In the genomic region with DNA sequence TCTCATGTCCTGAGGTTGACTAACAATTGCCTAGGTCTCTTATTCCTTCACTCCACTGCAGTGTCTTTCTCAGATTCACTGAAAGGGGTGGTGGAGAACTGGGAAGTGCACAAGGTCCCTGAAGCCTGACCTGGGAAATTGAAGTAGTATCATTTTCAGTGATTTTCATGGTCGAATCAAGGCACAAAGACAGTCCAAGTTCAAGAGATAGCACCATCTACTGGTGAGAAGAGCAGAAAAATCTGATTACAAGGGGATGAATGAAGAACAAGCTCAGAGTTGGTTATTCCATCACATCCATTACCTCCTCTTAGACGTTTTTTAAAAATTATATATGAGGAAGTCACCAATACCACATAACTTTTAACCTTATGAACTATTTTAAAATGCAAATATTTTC, we compare ENCODE assay signal across 10 mouse cellular contexts.
DNase-seq lines count a peak whose midpoint lies in the region; ATAC-seq and TF ChIP-seq lines count a peak whose summit lies in the region.
"Had no signal": no experiment of that assay in that cellular context is flagged by ENCODE, and none has a peak within 500 bp of the region (broad histone marks: within the 10 kb centered on the region; RNA-seq: fewer than 3 reads in every experiment).

No protein-coding gene starts in this region.

- H3K9ac ChIP-seq in heart, postnatal 0 days (replicated peaks; ENCODE audit: low read depth, low read length), result no peak overlapping the region
- H3K9ac ChIP-seq in heart, embryonic 12.5 days, result no peak overlapping the region
- no peak overlapping the region for H3K9ac ChIP-seq in midbrain, embryonic 11.5 days (ENCODE audit: low read length)
- H3K9ac ChIP-seq in midbrain, embryonic 13.5 days (replicated peaks), result no peak overlapping the region
- H3K9ac ChIP-seq: forebrain, embryonic 13.5 days had no signal

- no peak for TF ChIP-seq EP300 in heart, postnatal 0 days (IDR thresholded peaks at IDR 0.05; ENCODE audit: low read depth)

- no peak overlapping the region for H3K27ac ChIP-seq in heart, postnatal 0 days (ENCODE audit: low read depth)
- no peak overlapping the region for H3K27ac ChIP-seq in heart, embryonic 12.5 days (ENCODE audit: poor library complexity, severe bottlenecking)
- H3K27ac ChIP-seq in midbrain, embryonic 11.5 days (ENCODE audit: low read depth, low read length), result no peak overlapping the region
- H3K27ac ChIP-seq in midbrain, embryonic 13.5 days, result no peak overlapping the region
- H3K27ac ChIP-seq: forebrain, embryonic 13.5 days had no signal

- no peak overlapping the region for H3K4me2 ChIP-seq in heart, postnatal 0 days (ENCODE audit: low read depth, low read length)
- H3K4me2 ChIP-seq in heart, embryonic 12.5 days, result no peak overlapping the region
- no peak overlapping the region for H3K4me2 ChIP-seq in midbrain, embryonic 11.5 days
- H3K4me2 ChIP-seq in midbrain, embryonic 13.5 days (replicated peaks), result no peak overlapping the region
- H3K4me2 ChIP-seq: forebrain, embryonic 13.5 days had no signal

- TF ChIP-seq CTCF in heart, postnatal 0 days (IDR thresholded peaks at IDR 0.05; ENCODE audit: low read depth), result peak; percentile 36

- no peak overlapping the region for H3K4me3 ChIP-seq in heart, postnatal 0 days (ENCODE audit: low read depth, low read length)
- H3K4me3 ChIP-seq in heart, embryonic 12.5 days, result no peak overlapping the region
- H3K4me3 ChIP-seq in midbrain, embryonic 11.5 days (ENCODE audit: low read depth, low read length), result no peak overlapping the region
- H3K4me3 ChIP-seq in midbrain, embryonic 13.5 days (replicated peaks), result no peak overlapping the region
- H3K4me3 ChIP-seq: forebrain, embryonic 13.5 days had no signal

- H3K9me3 ChIP-seq in heart, postnatal 0 days (replicated peaks; ENCODE audit: control insufficient read depth, low read length), result no peaks in the 10 kb centered on the region
- H3K9me3 ChIP-seq in heart, embryonic 12.5 days (replicated peaks), result no peaks in the 10 kb centered on the region
- no peaks in the 10 kb centered on the region for H3K9me3 ChIP-seq in midbrain, embryonic 11.5 days (ENCODE audit: control insufficient read depth, low read length)
- H3K9me3 ChIP-seq in midbrain, embryonic 13.5 days, result no peaks in the 10 kb centered on the region
- H3K9me3 ChIP-seq: forebrain, embryonic 13.5 days had no signal

- no peak for ATAC-seq in heart, postnatal 0 days (ENCODE audit: insufficient read depth, low read depth)
- no peak for ATAC-seq in heart, embryonic 12.5 days (ENCODE audit: insufficient number of reproducible peaks, low FRiP score)
- 0 out of 2 replicates have a peak, but pooled peaks have one; percentile 24 for ATAC-seq in midbrain, embryonic 11.5 days (ENCODE audit: low FRiP score)
- ATAC-seq in midbrain, embryonic 13.5 days, result no peak
- ATAC-seq: forebrain, embryonic 13.5 days had no signal

- no peaks in the 10 kb centered on the region for H3K4me1 ChIP-seq in heart, postnatal 0 days (ENCODE audit: control insufficient read depth, insufficient read depth)
- no peaks in the 10 kb centered on the region for H3K4me1 ChIP-seq in heart, embryonic 12.5 days (replicated peaks)
- H3K4me1 ChIP-seq in midbrain, embryonic 11.5 days (ENCODE audit: control insufficient read depth, insufficient read depth, low read length), result no peaks in the 10 kb centered on the region
- no peaks in the 10 kb centered on the region for H3K4me1 ChIP-seq in midbrain, embryonic 13.5 days (replicated peaks)
- H3K4me1 ChIP-seq: forebrain, embryonic 13.5 days had no signal

- no peak for DNase-seq in heart, postnatal 0 days (ENCODE audit: low spot score)
- no peak for DNase-seq in midbrain, embryonic 11.5 days (ENCODE audit: low spot score, missing footprints)
- peak; percentile 13 for DNase-seq in c-Kit-positive CD71-negative TER-119-negative erythroid progenitor cells, embryonic 14.5 days (ENCODE audit: low read depth)
- DNase-seq in urinary bladder, adult 2 months (ENCODE audit: low spot score), result no peak
- no peak for DNase-seq in left cerebral cortex, postnatal 25 days (ENCODE audit: low spot score in 2 of 2)
- DNase-seq: cerebellum, postnatal 14 days; right cerebral cortex, postnatal 4 days had no signal

- H3K27me3 ChIP-seq in heart, postnatal 0 days (ENCODE audit: control insufficient read depth, insufficient read depth, low read length), result no peaks in the 10 kb centered on the region
- no peaks in the 10 kb centered on the region for H3K27me3 ChIP-seq in heart, embryonic 12.5 days (replicated peaks)
- H3K27me3 ChIP-seq in midbrain, embryonic 11.5 days (ENCODE audit: control insufficient read depth, insufficient read depth, low read length), result no peaks in the 10 kb centered on the region
- H3K27me3 ChIP-seq in midbrain, embryonic 13.5 days, result no peaks in the 10 kb centered on the region
- H3K27me3 ChIP-seq: forebrain, embryonic 13.5 days had no signal

- intact Hi-C loops in left cerebral cortex, postnatal 25 days (cut with DNase I), result loop anchor here (5.0 to 10.0 kb wide), 2 partner anchors 223 to 296 kb away; no protein-coding TSS in a partner anchor

- no peaks in the 10 kb centered on the region for H3K36me3 ChIP-seq in heart, postnatal 0 days (replicated peaks; ENCODE audit: control insufficient read depth, insufficient read depth, low read length)
- H3K36me3 ChIP-seq in heart, embryonic 12.5 days, result no peaks in the 10 kb centered on the region
- H3K36me3 ChIP-seq in midbrain, embryonic 11.5 days (ENCODE audit: control insufficient read depth, insufficient read depth, low read length), result no peaks in the 10 kb centered on the region
- H3K36me3 ChIP-seq in midbrain, embryonic 13.5 days, result no peaks in the 10 kb centered on the region

- WGBS in heart, postnatal 0 days, result 22% methylated on average over 2 of the region's 2 CpGs
- WGBS in heart, embryonic 12.5 days, result 29% methylated on average over 2 of the region's 2 CpGs
- 35% methylated on average over 2 of the region's 2 CpGs for WGBS in midbrain, embryonic 11.5 days
- 38% methylated on average over 2 of the region's 2 CpGs for WGBS in midbrain, embryonic 13.5 days
